Mouse (Mus musculus): Measurements from ENCODE around the gene Ulbp1. TPM values are rescaled to one million over a fixed set of nuclear protein-coding genes. Genes with fewer than 3 reads are reported as not detected.
"Not testable (repeated sequence)": the region's sequence is repeated elsewhere in the genome, so short reads cannot be mapped to it uniquely, and the experiment has no call there.

The Ulbp1 gene
- polyA plus RNA-seq (2015; fragmentation: Nextera tagmentation; extraction: Ambion mirVana): 2.0 TPM in 2 replicates

GRCm38 (mm10) chr10:7473197-7473889, at the start of gene Ulbp1:
Ulbp1 (minus strand) TSS chr10:7473638.
- Histone ChIP-seq H3K27me3 (replicated peaks; ENCODE audit: insufficient read depth, low read length) (no peaks in the 10 kb centered on the region), H3K4me1 (ENCODE audit: insufficient read depth, low read depth, low read length) (no peaks in the 10 kb centered on the region), H3K9me3 (ENCODE audit: low read length) (no peaks in the 10 kb centered on the region), H3K4me3 (ENCODE audit: low read depth, low read length) (peak within 1 kb of the TSS; percentile 29), H3K4me2 (replicated peaks; ENCODE audit: low read depth, low read length) (peak within 1 kb of the TSS; percentile 49), H3K9ac (replicated peaks; ENCODE audit: low read depth) (no peak within 1 kb of the TSS), H3K36me3 (ENCODE audit: insufficient read depth, low read length) (no peaks in the 10 kb centered on the region), H3K27ac (ENCODE audit: low read length) (no peak within 1 kb of the TSS)
- TF ChIP-seq EP300 (IDR thresholded peaks at IDR 0.05): no peak
- TF ChIP-seq CTCF (IDR thresholded peaks at IDR 0.05): no peak
- ATAC-seq (peak; percentile 97), DNase-seq (ENCODE audit: low spot score) (peak; percentile 81)
- 31% methylated on average over 13 of the region's 13 CpGs for WGBS

- H3K9ac ChIP-seq (replicated peaks; ENCODE audit: low read depth); H3K36me3 ChIP-seq (ENCODE audit: insufficient read depth, low read length); H3K4me1 ChIP-seq (ENCODE audit: insufficient read depth, low read depth, low read length); DNase-seq (ENCODE audit: low spot score); H3K9me3 ChIP-seq (ENCODE audit: low read length); H3K4me2 ChIP-seq (replicated peaks; ENCODE audit: low read depth, low read length); H3K27me3 ChIP-seq (replicated peaks; ENCODE audit: insufficient read depth, low read length); ATAC-seq; H3K4me3 ChIP-seq (ENCODE audit: low read depth, low read length); H3K27ac ChIP-seq (ENCODE audit: low read length): not testable (repeated sequence)
- WGBS: 9% methylated on average over 1 of the region's 1 CpGs
Observed at GRCm38 (mm10) chr10:7498180-7498579, 24.7 kb upstream of the Ulbp1 start.

GRCm38 (mm10) chr10:7492384-7492783, 18.9 kb upstream of the Ulbp1 start:
- H3K4me2 ChIP-seq (replicated peaks; ENCODE audit: low read depth, low read length): peak overlapping the region; percentile 30; the same call in 1 of the 2 replicates
- not testable (repeated sequence) for H3K27me3 ChIP-seq (replicated peaks; ENCODE audit: insufficient read depth, low read length); H3K9ac ChIP-seq (replicated peaks; ENCODE audit: low read depth); H3K27ac ChIP-seq (ENCODE audit: low read length); DNase-seq (ENCODE audit: low spot score); H3K9me3 ChIP-seq (ENCODE audit: low read length); H3K36me3 ChIP-seq (ENCODE audit: insufficient read depth, low read length); H3K4me1 ChIP-seq (ENCODE audit: insufficient read depth, low read depth, low read length)
- TF ChIP-seq CTCF (IDR thresholded peaks at IDR 0.05): peak; percentile 17; the same call in 1 of the 2 replicates
- peak; percentile 26 for ATAC-seq
- WGBS: 8% methylated on average over 10 of the region's 10 CpGs
- H3K4me3 ChIP-seq (ENCODE audit: low read depth, low read length): peak overlapping the region; percentile 3; the same call in 1 of the 2 replicates

GRCm38 (mm10) chr10:7483650-7484049, 10.2 kb upstream of the Ulbp1 start:
- H3K36me3 ChIP-seq (ENCODE audit: insufficient read depth, low read length): no peaks in the 10 kb centered on the region
- H3K27ac ChIP-seq (ENCODE audit: low read length): no peak overlapping the region
- ATAC-seq: no peak
- no peak overlapping the region for H3K9ac ChIP-seq (replicated peaks; ENCODE audit: low read depth)
- 60% methylated on average over 4 of the region's 4 CpGs for WGBS
- no peak overlapping the region for H3K4me3 ChIP-seq (ENCODE audit: low read depth, low read length)
- no peak for TF ChIP-seq EP300 (IDR thresholded peaks at IDR 0.05)
- no peak for TF ChIP-seq CTCF (IDR thresholded peaks at IDR 0.05)
- no peaks in the 10 kb centered on the region for H3K4me1 ChIP-seq (ENCODE audit: insufficient read depth, low read depth, low read length)
- DNase-seq (ENCODE audit: low spot score): no peak
- H3K9me3 ChIP-seq (ENCODE audit: low read length): no peaks in the 10 kb centered on the region
- no peak overlapping the region for H3K4me2 ChIP-seq (replicated peaks; ENCODE audit: low read depth, low read length)
- no peaks in the 10 kb centered on the region for H3K27me3 ChIP-seq (replicated peaks; ENCODE audit: insufficient read depth, low read length)

- WGBS: 77% methylated on average over 7 of the region's 13 CpGs
- H3K27ac ChIP-seq (ENCODE audit: low read length); H3K4me1 ChIP-seq (ENCODE audit: insufficient read depth, low read depth, low read length); H3K27me3 ChIP-seq (replicated peaks; ENCODE audit: insufficient read depth, low read length); H3K4me3 ChIP-seq (ENCODE audit: low read depth, low read length); ATAC-seq; H3K9ac ChIP-seq (replicated peaks; ENCODE audit: low read depth); DNase-seq (ENCODE audit: low spot score); H3K9me3 ChIP-seq (ENCODE audit: low read length); H3K36me3 ChIP-seq (ENCODE audit: insufficient read depth, low read length); H3K4me2 ChIP-seq (replicated peaks; ENCODE audit: low read depth, low read length): not testable (repeated sequence)
Observed at GRCm38 (mm10) chr10:7474225-7474624, 787 bp upstream of the Ulbp1 start.

- Histone ChIP-seq H3K9ac (replicated peaks; ENCODE audit: low read depth) (no peak overlapping the region), H3K27me3 (replicated peaks; ENCODE audit: insufficient read depth, low read length) (no peaks in the 10 kb centered on the region), H3K27ac (ENCODE audit: low read length) (no peak overlapping the region), H3K9me3 (ENCODE audit: low read length) (no peaks in the 10 kb centered on the region), H3K4me3 (ENCODE audit: low read depth, low read length) (no peak overlapping the region), H3K4me2 (replicated peaks; ENCODE audit: low read depth, low read length) (no peak overlapping the region), H3K36me3 (ENCODE audit: insufficient read depth, low read length) (no peaks in the 10 kb centered on the region), H3K4me1 (ENCODE audit: insufficient read depth, low read depth, low read length) (no peaks in the 10 kb centered on the region)
- no peak for ATAC-seq
- 65% methylated on average over 3 of the region's 3 CpGs for WGBS
- DNase-seq (ENCODE audit: low spot score): no peak
- no peak for TF ChIP-seq CTCF (IDR thresholded peaks at IDR 0.05)
- TF ChIP-seq EP300 (IDR thresholded peaks at IDR 0.05): no peak
Observed at GRCm38 (mm10) chr10:7471664-7472063, 1.8 kb downstream of the Ulbp1 start.
